Mouse (Mus musculus): ENCODE data around the gene Myf5.

DNA sequence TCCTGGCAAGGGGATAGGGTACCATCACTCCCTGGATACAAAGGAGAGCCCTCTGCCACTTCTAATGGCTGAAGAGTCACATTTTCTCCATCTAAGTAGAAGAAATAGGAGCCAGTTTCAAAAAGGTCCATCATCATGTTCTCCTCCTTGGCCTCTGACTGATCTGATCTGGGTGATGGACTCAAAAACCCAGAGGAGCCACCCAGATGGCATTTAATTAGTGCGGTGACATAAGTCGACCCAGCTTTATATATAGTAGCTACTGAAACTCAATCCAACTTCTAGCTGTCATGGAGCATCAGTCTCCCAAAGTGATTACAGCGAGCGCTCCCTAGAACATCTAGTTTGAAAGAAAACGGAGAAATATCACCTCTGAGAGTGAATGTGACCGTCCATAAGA, 8.6 kb upstream of the Myf5 start, which contains the start of gene Myf6:
- TF ChIP-seq CTCF (IDR thresholded peaks at IDR 0.05; ENCODE audit: low read depth) (no peak), EP300 (IDR thresholded peaks at IDR 0.05; ENCODE audit: low read depth) (no peak)

All from liver, embryonic 14.5 days (tissue).